Mouse (Mus musculus) T-cell, adult 2 months (primary cell): ENCODE data around the gene Dock1.

Source experiments
- DNase-seq: peaks from one replicate; pipeline ENCODE4 v3.0.0; 2022; ENCODE audit warnings: low spot score

Gene Dock1

DNA sequence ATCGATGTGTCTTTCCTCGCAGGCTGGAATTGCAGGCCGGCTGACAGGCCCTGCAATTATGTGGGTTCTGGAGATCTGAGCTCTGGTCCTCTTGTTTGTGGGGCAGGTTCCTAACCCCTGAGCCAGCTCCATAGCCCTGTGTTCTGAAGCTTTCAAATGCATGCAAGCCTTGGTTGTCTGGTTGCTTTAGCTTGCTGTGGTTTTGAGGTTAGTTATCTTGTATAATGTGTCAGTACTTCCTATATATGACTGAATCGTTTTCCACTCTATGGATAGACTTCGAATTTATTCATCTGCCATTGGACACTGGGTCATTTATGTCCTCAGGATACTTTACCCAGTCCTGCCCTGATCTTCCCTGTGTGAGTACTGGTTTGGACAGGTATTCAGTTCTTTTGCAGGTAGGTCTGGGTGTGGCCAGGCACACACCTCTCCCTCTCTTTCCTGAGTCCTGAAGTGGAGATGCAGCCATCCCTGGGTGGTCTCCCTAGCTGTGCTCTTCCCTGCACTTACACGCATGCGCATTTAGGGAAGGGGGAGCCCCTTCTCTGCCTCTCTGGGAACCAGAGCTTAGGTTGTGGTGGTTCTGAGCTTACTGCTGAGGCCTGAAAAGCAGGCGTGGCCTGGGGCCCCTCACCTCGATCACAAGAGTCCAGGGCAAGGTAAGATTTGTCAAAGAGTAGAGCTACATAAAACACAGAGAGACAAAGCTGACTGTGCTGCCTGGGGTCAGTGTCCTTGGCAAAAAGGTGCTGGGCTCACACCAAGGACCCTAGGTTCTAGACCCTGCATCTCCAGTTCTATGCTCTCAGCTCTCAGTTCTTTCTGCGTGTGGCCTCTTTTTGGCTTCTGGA lies 25.9 kb downstream of the Dock1 start:
- DNase-seq, result no peak

DNA sequence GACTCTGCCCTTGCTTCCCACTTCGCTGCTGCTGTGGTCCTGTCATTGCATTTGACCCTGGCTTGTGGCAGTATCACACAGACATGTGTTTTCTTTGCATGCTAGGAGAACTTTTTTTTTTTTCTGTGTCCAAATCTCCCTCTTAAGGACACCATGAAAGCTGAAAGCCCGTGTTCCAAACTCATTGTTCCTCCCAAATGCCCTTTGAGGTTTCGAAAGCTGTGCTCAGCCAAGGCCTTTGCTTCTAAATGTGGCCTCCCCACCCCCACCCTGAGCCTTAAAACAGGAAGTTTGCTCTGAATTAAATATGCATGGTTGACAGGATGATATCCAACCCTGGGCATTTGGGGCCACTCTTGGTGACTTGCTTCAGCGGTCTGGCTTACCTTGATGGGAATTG lies 27.0 kb downstream of the Dock1 start:
- DNase-seq, result no peak

- no peak for DNase-seq
Measured at GRCm38 (mm10) chr7:134698246-134698645, 27.8 kb downstream of the Dock1 start.

DNA sequence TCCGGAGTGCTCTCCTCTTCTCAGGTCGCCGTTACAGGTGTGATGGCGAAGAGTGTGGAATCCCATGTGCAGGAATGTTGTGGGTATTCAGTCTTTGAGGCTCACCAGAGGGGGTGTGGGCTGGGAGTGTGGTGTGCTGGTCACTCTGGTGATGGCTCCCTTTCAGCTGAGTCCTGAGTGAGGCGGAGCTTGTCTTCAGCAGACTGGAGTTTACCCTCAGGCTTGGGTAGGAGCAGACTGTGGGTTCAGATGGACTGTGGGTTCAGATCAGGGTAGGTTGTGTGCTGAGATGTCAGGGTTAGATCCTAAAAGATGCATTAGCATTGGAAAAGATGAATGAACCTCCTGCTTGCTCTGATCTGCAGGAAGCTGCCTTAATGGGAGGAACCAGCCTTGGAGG lies 29.5 kb downstream of the Dock1 start:
- no peak for DNase-seq

GRCm38 (mm10) chr7:134702481-134702880 lies 32.0 kb downstream of the Dock1 start:
- DNase-seq, result no peak

DNA sequence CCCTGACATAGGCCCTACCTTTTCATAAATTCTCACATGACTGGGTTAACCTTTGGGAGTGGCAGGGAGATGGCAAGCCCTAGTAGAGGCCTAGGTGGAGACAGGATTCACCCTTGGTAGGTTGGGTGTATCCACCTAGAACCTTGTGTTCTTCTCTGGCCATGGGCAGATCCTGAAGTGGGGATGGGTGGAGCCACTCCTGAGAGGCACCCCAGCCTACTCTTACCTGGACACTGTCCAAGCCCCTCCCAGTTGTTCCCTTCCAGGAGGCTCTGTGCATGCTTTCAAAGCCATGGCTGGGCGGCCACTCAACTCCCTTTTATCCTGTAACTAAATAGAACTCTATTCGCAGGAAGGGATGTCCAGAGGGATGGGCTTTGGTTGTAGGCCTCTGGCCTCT lies 33.2 kb downstream of the Dock1 start:
- DNase-seq, result no peak

DNA sequence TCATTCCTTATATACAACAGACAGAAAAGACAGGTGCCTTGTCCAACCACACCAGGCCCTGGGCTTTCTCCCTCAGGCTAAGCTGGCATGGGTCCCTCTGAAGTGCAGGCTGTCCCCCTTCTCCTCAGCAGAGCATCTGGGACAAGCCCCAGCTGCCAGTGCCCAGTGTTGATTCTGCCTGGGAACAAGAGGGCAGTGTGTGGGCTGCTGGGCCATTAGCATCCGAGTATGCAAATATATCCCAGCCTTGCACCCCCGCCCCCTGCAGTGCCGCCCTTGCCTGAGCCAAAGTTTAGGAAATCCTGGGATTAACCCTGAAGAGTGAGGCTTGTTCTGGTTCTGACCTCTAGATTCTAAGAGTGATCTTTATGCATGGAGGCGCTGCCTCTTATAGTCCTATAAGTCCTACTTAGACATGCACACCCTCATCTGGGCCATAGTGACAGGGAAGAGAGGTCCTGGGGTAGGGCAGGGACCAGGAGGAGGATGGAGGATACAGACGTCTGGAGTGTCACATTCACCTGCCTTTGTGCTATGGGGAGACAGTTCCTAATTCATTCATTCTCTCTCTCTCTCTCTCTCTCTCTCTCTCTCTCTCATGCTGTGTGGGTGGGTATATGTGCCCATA lies 38.9 kb downstream of the Dock1 start:
- no peak for DNase-seq

DNA sequence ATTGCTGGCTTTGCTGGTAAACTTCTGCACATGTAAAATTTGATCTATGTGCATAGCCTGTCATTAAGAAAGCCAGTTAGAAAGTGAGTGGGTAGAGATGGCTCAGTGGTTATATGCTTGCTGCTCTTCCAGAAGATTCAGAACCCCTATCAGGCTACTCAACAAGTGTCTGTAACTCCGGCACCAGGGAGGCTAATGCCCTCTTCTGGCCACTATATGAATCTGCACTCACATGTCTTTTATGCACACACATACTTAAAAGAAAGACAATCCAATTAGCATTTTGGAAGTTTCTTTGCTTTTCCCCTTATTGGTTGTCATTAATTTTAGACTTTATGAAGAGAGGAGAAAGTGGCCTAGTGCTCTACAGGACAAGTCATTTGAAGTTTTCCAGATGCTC lies 41.1 kb downstream of the Dock1 start:
- no peak for DNase-seq

DNA sequence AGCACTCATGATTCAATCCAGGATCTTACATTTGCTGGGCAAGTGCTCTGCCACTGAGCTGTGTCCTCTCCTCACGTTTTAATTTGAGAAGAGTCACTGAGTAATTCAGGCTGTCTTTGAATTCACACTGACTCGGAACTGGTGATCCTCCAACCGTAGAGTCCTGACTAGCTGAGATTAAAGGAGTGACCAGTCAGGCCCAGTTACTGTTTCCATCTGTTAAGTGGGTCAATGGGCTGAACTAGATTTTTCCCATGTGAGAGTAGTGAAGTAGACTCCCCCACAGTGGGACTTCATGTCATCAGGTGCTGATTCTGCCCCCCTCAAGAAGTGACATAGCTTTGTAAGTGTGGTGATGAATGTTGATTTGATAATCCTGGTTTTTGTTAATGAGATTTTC lies 49.0 kb downstream of the Dock1 start:
- no peak for DNase-seq

- DNase-seq, result no peak
Measured at GRCm38 (mm10) chr7:134722361-134722760, 51.9 kb downstream of the Dock1 start.

GRCm38 (mm10) chr7:134722955-134723354 lies 52.5 kb downstream of the Dock1 start:
- DNase-seq, result no peak

GRCm38 (mm10) chr7:134723509-134723908 lies 53.1 kb downstream of the Dock1 start:
- no peak for DNase-seq

GRCm38 (mm10) chr7:134724841-134725240 lies 54.4 kb downstream of the Dock1 start:
- no peak for DNase-seq

DNA sequence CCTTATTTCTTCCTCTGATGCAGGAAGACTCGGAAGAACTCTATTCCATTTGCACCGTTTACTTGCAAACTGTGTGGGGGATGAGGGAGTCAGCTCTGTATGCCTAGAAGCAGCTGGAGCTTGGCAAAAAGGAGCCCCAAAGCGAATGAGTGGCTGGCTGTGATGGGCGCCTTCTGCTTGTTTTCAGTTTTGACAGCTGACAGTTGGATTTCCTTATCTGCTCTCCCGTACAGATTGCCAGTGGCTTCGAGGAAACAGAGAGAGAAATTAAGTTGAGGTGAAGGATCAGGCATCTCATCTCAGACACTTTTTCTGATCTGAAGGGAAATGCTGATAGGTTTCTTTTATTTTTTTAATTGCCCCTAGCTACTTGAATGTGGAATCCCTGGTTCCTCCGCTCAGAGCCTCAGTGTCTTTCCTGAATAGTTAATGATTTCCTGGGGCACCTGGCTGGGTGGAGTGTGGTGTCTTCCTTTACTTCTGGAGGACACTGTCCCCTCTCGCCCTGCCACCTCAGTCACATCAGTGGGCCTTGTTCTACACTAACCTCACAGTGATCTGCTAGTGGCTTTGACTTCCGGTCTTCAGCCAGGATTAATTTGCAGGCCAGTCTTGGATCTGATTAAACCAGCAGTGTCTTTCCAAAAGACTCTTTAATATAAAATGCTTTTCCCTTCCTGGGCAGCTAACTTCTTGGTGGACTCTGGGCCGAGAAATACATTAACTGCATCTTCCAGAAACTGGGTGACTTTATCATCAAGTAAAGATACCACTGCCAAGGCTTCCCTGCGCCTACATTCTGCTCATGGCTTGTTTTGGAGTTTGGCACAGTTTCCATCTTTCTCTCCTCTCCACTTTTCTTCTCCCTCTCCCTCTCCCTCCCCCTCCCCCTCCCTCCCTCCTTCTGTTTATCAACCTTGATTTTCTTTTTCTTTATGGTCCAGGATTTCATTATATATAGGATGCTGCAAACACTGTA lies 55.4 kb downstream of the Dock1 start:
- no peak for DNase-seq

- DNase-seq, result no peak
Measured at GRCm38 (mm10) chr7:134726530-134727258, 56.2 kb downstream of the Dock1 start.

- DNase-seq, result no peak
Measured at GRCm38 (mm10) chr7:134729348-134729747, 58.9 kb downstream of the Dock1 start.

GRCm38 (mm10) chr7:134730406-134731126 lies 60.1 kb downstream of the Dock1 start:
- no peak for DNase-seq

GRCm38 (mm10) chr7:134747059-134747458 lies 76.6 kb downstream of the Dock1 start:
- no peak for DNase-seq

DNA sequence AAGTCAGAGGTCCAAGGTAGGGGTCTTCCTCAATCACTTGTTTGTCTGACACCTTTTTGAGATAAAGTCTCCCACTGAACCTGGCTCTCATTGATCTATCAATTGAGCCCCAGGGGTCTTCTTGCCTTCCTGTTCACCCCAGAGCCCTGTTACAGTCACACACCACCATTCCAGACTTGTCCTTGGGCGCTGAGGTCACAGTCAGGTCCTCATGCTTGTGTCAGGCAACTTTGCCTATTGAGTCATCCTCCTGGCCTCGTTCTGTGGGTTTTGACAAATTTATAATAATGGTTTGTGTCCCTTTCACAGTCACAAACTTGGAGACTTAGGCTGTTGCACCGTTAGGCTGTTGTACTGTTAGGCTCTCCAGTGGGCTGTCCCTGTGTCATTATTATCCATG lies 77.9 kb downstream of the Dock1 start:
- DNase-seq, result no peak

GRCm38 (mm10) chr7:134749613-134750012 lies 79.2 kb downstream of the Dock1 start:
- no peak for DNase-seq

DNA sequence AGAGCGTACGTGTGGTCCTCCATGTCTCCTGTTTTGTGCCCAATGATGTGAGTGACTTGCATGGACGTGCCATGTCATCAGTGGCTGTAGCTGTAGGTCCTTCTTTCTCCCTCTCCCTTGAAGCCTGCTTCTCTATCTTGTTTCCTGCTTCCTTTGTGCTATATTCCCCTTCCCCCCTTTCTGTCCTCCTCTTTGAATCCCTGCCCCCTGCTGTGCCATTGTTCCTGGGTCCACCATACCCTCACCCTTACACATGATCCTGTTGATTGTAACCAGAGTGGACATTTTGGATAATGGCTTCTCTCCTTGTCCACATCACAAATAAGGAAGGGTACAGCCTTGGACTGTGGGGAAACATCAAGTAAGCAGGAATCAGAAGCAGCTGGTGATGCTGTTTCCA lies 81.0 kb downstream of the Dock1 start:
- no peak for DNase-seq
